Mouse (Mus musculus) midbrain, embryonic 16.5 days (tissue): ENCODE data around the gene Zfp598. TPM values are rescaled to one million over a fixed set of nuclear protein-coding genes. Genes with fewer than 3 reads are reported as not detected.
A peak's percentile ranks its signal among the peaks of the same experiment; 100 is the strongest.

Experiments used
- ATAC-seq: fragments of 200-750 bp; cut with Nextera tagmentation; 2 replicates; pipeline ENCODE4 v1.8.0; 2017; ENCODE audit warnings: moderate TSS enrichment
- H3K27ac ChIP-seq: fragments of 300-500 bp; sonication (generic); 2 replicates; pipeline ENCODE4 v1.5.1; 2014; ENCODE audit warnings: mild to moderate bottlenecking, low read length, mixed read lengths
- H3K27me3 ChIP-seq: fragments of 300-500 bp; sonication (generic); 2 replicates; pipeline ENCODE4 v1.6.1; 2014; ENCODE audit warnings: low read depth, low read length, mixed read lengths; ENCODE audit not compliant: control insufficient read depth, insufficient read depth
- H3K36me3 ChIP-seq: fragments of 300-500 bp; sonication (generic); 2 replicates; pipeline ENCODE4 v1.6.1; 2014; ENCODE audit warnings: mild to moderate bottlenecking, low read length, moderate library complexity, mixed read lengths; ENCODE audit not compliant: control insufficient read depth, insufficient read depth
- H3K4me1 ChIP-seq: fragments of 300-500 bp; sonication (generic); 2 replicates; pipeline ENCODE4 v1.6.1; 2014; ENCODE audit warnings: mild to moderate bottlenecking, low read length, mixed read lengths; ENCODE audit not compliant: control insufficient read depth, insufficient read depth
- H3K4me2 ChIP-seq: fragments of 300-500 bp; sonication (generic); 2 replicates; pipeline ENCODE4 v1.6.1; 2014; ENCODE audit warnings: mild to moderate bottlenecking, low read length, mixed read lengths
- H3K4me3 ChIP-seq: fragments of 300-500 bp; sonication (generic); 2 replicates; pipeline ENCODE4 v1.5.1; 2014; ENCODE audit warnings: low read depth, mild to moderate bottlenecking, low read length, moderate library complexity, mixed read lengths
- H3K9ac ChIP-seq: fragments of 300-500 bp; sonication (generic); 2 replicates; pipeline ENCODE4 v1.6.1; 2014; ENCODE audit warnings: low read depth, low read length, mixed read lengths
- H3K9me3 ChIP-seq: fragments of 300-500 bp; sonication (generic); replicated peaks from 2 replicates; pipeline ENCODE4 v1.6.1; 2014; ENCODE audit warnings: mild to moderate bottlenecking, low read length, mixed read lengths; ENCODE audit not compliant: control insufficient read depth, poor library complexity, severe bottlenecking
- WGBS: fragments of 180-500 bp; shearing (Covaris S2); extraction: QIAGEN DNeasy Blood & Tissue Kit; methylation state at CpG from one replicate; pipeline ENCODE4 v1.1.7; 2014; 5-methylcytosine and 5-hydroxymethylcytosine counted together
- polyA plus RNA-seq: library from polyadenylated mRNA; unstranded; fragments of >200 nt; fragmentation: Nextera tagmentation; extraction: Ambion mirVana; gene quantifications from 2 replicates; pipeline ENCODE4 v1.2.1, GENCODE M21; 2015

The Zfp598 gene
- 19.7 and 20.3 TPM in 2 replicates for polyA plus RNA-seq

DNA sequence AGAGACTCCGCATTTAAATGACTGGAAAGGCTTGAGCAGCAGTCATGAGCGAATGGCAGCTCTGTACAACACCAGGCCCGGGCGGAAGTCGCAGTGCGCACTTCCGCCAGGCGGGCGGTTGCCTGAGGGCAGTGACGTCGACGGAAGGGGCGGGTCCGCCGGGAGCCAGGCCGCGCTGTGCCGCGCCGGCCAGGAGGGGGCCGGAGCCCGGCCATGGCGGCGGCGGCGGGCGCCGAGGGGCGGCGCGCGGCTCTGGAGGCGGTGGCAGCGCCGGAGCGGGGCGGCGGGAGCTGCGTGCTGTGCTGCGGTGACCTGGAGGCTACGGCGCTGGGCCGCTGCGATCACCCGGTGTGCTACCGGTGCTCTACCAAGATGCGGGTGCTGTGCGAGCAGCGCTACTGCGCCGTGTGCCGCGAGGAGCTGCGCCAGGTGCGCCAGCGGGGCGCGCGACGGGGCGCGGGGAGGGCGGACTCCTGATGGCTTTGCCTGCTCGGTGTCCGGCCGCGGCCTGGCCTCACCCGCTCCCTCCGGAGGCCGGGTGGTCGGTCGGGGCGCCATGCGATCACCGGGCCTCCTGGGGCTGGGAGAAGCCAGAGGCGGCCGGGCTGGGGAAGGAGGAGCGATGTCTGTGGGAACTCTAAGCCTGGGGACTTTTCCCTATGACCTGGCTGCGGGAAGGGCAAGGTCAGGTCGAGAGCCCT lies at the start of gene Zfp598:
Zfp598 (plus strand) TSS at position 143 of the 701 bp plus-strand sequence.
- Histone ChIP-seq H3K27me3 (no peaks in the 10 kb centered on the region), H3K9ac (peak within 1 kb of the TSS; percentile 98), H3K4me3 (peak within 1 kb of the TSS; percentile 98), H3K36me3 (no peaks in the 10 kb centered on the region), H3K4me1 (peaks cover 30% of the 10 kb centered on the region), H3K9me3 (no peaks in the 10 kb centered on the region), H3K4me2 (peak within 1 kb of the TSS; percentile 85), H3K27ac (peak within 1 kb of the TSS; percentile 89)
- ATAC-seq = peak; percentile 98
- WGBS = under 1% methylated on average over 54 of the region's 80 CpGs

DNA sequence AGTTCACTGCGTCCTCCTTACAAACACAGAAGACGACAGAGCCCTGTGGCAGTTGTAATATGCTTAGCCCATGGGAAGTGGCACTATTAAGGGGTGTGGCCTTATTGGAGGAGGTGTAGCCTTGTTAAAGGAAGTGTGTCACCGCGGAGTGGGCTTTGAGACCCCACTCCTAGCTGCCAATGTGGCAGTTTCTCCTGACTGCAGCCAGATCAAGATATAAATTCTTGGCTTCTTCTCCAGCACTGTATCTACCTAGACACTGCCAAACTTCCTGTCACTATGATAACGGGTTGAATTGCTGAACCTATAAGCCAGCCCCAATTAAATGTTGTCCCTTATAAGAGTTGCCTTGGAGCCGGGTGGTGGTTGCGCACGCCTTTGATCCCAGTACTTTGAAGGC lies 44.0 kb upstream of the Zfp598 start:
- Histone ChIP-seq H3K9me3 (no peaks in the 10 kb centered on the region), H3K4me2 (no peak overlapping the region), H3K9ac (no peak overlapping the region), H3K4me1 (no peaks in the 10 kb centered on the region), H3K27ac (no peak overlapping the region), H3K4me3 (no peak overlapping the region), H3K27me3 (no peaks in the 10 kb centered on the region), H3K36me3 (peaks cover 47% of the 10 kb centered on the region)
- WGBS = 94% methylated on average over 8 of the region's 8 CpGs
- ATAC-seq = no peak

DNA sequence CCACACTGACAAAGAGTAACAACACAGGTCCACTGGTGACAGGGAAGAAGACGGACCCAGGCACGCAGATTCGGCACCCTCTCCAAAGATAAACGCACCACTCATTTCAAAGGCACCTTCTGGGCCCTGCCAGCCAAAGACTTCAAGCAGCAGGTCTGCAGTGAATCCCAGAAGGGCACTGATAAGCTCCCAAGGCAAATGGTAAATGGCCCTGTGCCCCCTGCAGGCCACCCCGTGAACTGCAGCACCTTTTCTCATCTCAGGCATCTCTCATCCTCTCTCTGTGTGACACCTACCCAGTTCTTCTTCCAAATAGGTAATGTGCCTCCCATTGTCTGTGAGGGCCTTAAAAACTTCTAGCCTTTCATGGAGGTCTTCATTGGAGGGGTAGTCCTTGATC lies 40.8 kb upstream of the Zfp598 start:
- no peak for ATAC-seq
- Histone ChIP-seq H3K9ac (no peak overlapping the region), H3K27ac (no peak overlapping the region), H3K4me1 (peaks cover 9% of the 10 kb centered on the region), H3K27me3 (no peaks in the 10 kb centered on the region), H3K4me2 (no peak overlapping the region), H3K9me3 (no peaks in the 10 kb centered on the region), H3K4me3 (no peak overlapping the region), H3K36me3 (peaks cover 22% of the 10 kb centered on the region)
- whole genome bisulfite sequencing = 48% methylated on average over 5 of the region's 5 CpGs

DNA sequence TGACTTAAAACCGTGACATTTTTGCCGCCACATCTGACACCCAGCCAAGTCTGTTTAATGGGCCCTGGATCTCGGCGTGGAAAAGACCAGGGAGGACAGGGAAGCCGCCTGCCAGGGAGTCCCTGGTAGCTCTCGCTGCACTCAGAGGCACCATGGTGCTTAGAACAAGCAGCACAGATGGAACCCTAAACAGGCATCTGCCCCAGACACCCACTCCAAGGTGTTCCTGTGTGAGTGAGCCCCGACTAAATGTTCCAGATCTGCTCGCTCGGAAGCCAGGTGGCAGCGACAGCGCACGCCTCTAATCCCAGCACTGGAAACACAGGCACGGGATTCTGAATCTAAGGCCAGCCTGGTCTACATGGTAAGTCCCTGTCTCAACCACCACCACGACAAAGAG lies 39.4 kb upstream of the Zfp598 start:
- Histone ChIP-seq H3K27me3 (no peaks in the 10 kb centered on the region), H3K4me2 (no peak overlapping the region), H3K27ac (no peak overlapping the region), H3K9ac (no peak overlapping the region), H3K9me3 (no peaks in the 10 kb centered on the region), H3K36me3 (peaks cover 18% of the 10 kb centered on the region), H3K4me1 (peaks cover 9% of the 10 kb centered on the region), H3K4me3 (no peak overlapping the region)
- WGBS = 90% methylated on average over 14 of the region's 14 CpGs
- no peak for ATAC-seq

DNA sequence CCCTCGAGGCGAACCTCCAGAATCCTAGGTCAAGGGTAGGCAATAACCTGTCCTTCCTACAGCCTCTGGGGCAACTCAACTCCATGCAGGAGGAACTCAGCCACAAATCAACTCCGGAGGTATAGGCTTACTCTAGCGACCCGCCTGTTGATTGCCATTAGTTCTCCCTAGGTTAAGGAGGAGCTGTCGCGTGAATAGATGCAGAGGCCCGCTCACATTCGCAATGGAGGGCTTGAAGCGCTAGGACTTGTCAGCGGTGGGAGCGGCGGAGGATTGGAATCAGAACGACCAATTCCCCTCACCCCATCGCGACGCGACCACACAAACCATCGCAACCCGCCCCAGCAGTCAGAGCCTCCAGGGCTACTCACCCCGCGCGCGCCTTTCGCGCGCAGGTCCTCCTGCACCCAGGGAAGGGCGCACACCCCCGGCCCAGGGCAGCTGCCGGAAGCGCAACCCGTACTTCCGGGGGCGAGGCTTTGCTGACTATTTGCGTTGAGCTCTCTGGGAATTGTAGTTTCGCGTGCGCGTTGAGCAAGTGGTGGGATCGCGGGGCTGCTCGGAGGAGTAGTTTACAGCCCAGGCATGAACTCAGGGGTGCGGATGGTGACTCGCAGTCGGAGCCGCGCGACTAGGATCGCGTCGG lies 37.2 kb upstream of the Zfp598 start, which contains the start of the genes Tsc2 and Nthl1:
Tsc2 (minus strand) TSS at position 464 of the 646 bp plus-strand sequence.
Nthl1 (plus strand) TSS at position 514 of the 646 bp plus-strand sequence.
- H3K9me3 ChIP-seq = no peaks in the 10 kb centered on the region
- H3K27me3 ChIP-seq = no peaks in the 10 kb centered on the region
- peak within 1 kb of the TSS; percentile 67 for H3K4me3 ChIP-seq
- H3K36me3 ChIP-seq = peaks cover 11% of the 10 kb centered on the region
- H3K27ac ChIP-seq = peak within 1 kb of the TSS; percentile 68
- peak within 1 kb of the TSS; percentile 82 for H3K4me2 ChIP-seq
- peak within 1 kb of the TSS; percentile 70 for H3K9ac ChIP-seq
- 2% methylated on average over 51 of the region's 51 CpGs for WGBS
- peak; percentile 92 for ATAC-seq
- peaks cover 9% of the 10 kb centered on the region for H3K4me1 ChIP-seq

DNA sequence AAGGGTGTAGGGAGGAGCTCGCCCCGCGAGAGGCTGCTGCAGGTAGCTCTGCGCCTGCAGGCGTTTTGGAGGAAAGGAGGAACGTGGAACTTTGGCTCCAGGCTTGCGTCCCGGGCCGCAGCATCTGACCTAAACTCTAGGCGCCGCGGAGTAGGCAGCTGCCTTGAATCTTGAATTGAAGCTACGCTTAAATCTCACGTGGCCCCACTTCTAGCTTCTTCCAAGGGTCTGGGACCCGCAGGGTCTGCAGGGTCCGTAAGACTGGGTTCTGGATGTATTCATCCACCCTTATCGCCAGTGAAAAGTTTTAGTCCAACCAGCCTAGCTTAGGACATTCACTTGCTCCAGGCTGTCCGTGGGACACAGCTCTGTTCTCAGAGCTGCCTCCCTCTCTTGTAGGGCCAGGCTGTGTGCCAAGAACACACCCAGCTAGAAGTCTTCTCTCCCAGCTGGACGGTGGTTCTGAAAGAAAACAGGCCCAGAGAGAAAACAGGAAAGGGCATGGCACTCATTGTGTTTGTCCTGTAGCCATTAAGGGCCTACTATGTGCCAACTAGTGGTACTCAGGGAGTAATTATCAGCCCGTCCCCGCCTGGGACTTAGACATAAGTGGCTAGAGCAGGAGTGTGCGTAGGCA lies 36.6 kb upstream of the Zfp598 start:
- H3K4me1 ChIP-seq = peaks cover 9% of the 10 kb centered on the region
- H3K4me2 ChIP-seq = peak overlapping the region; percentile 82
- peaks cover 8% of the 10 kb centered on the region for H3K36me3 ChIP-seq
- ATAC-seq = peak; percentile 23
- 11% methylated on average over 22 of the region's 22 CpGs for WGBS
- peak overlapping the region; percentile 70 for H3K9ac ChIP-seq
- peak overlapping the region; percentile 67 for H3K4me3 ChIP-seq
- H3K9me3 ChIP-seq = no peaks in the 10 kb centered on the region
- peak overlapping the region; percentile 68 for H3K27ac ChIP-seq
- no peaks in the 10 kb centered on the region for H3K27me3 ChIP-seq

DNA sequence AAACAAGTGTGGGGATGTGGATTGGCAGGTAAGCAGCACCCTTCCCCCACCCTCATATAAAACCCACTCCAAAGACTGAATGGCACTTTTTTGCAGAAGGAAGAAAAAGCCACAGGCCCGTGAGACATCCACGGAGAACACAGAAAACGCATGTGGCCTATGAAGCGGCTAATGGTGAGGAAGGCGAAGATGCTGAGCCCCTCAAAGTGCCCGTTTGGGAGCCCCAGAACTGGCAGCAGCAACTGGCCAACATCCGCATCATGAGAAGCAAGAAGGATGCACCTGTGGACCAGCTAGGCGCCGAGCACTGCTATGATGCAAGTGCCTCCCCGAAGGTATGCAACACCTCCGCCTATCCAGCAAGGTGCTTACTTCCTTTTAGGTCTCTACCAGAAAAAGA lies 35.7 kb upstream of the Zfp598 start:
- WGBS = 93% methylated on average over 11 of the region's 11 CpGs
- no peak overlapping the region for H3K27ac ChIP-seq

DNA sequence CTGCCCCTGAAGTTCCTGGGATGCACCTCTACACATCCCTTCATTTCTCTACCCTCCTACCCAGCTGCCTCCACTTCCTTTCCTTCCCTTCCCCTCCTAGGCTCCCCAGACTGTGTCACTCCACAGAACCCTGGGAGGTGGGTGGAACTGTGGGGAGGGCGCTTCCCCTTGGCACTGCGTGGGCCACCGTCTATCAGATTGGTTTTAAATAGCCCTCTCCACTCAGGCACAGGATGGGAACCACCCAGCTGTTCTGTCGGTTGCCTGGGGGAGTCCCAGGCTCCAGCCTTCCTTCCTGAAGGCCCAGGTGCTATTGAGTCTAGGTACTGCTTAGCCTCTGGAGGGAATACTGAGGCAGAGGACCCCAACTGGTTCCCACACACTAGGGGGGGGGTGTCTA lies 34.5 kb upstream of the Zfp598 start:
- WGBS = 98% methylated on average over 4 of the region's 4 CpGs

More for the DNA sequence above, 35.7 kb upstream of the Zfp598 start:
- no peak overlapping the region for H3K4me3 ChIP-seq
- no peak for ATAC-seq
- H3K9ac ChIP-seq = no peak overlapping the region
- H3K4me2 ChIP-seq = no peak overlapping the region
- H3K4me1 ChIP-seq = peaks cover 9% of the 10 kb centered on the region
- H3K9me3 ChIP-seq = no peaks in the 10 kb centered on the region
- no peaks in the 10 kb centered on the region for H3K27me3 ChIP-seq
- peaks cover 3% of the 10 kb centered on the region; the same call in 1 of the 2 replicates for H3K36me3 ChIP-seq

More for the DNA sequence above, 34.5 kb upstream of the Zfp598 start:
- H3K9me3 ChIP-seq = no peaks in the 10 kb centered on the region
- ATAC-seq = no peak
- H3K9ac ChIP-seq = no peak overlapping the region
- H3K4me1 ChIP-seq = peaks cover 9% of the 10 kb centered on the region
- H3K4me3 ChIP-seq = no peak overlapping the region
- 0 out of 2 replicates have a peak, but pooled peaks cover 6% of the 10 kb centered on the region for H3K36me3 ChIP-seq
- no peak overlapping the region for H3K27ac ChIP-seq
- no peak overlapping the region for H3K4me2 ChIP-seq
- H3K27me3 ChIP-seq = no peaks in the 10 kb centered on the region
